Mouse (Mus musculus): Measurements from ENCODE around the gene Fam214a.

Fam214a gene

DNA sequence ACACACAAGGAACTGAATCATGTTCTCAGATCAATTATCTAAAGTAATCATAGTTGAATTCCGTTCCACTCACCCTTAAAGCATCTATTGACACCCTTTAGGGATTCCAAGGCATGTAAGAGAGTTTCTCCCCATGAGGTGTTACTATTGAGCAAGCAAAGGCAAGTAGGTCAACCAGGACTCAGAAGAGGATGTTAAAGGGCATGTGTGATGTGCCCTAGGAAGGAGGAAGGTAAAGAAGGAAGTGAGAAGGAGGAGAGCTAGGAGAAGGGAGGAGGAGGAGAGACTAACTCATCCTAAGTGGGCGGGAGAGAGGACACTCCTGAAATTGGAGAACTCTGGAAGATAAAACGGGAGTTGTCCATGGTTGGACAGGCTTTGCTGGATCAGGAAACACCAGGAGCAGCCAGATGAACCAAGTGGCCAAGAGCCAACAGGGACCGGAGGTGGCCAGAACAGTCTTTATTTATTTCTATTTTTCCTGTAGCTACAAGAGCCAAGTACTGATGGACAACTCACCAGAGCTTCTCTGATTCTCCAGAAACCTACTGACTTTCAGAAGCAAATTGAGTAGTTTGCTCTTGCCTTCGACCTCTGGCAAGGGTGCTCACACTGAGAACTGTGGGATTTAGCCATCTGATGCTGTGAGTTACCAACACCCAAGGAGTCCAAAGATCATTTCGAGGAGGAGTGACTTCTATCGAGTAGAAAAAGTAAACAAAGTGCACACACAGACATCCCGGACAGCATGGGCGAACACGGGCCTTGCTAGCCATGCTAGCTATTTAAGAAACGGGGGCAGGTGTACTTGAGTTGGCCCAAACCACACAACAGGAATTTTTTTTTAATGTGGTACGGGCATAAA, 13.8 kb upstream of the Fam214a start:
- in situ Hi-C loops (cut with MboI; ENCODE audit: low pct_unique_long_range_greater_than_20kb in 1 of 2, low sequenced_read_pairs in 2 of 2, unreplicated experiment in 1 of 2): no loop called here

- in situ Hi-C loops (cut with MboI; ENCODE audit: low pct_unique_long_range_greater_than_20kb in 1 of 2, low sequenced_read_pairs in 2 of 2, unreplicated experiment in 1 of 2): no loop called here
These were observed 5.8 kb upstream of the Fam214a start for GRCm38 (mm10) chr9:74946713-74947402.

DNA sequence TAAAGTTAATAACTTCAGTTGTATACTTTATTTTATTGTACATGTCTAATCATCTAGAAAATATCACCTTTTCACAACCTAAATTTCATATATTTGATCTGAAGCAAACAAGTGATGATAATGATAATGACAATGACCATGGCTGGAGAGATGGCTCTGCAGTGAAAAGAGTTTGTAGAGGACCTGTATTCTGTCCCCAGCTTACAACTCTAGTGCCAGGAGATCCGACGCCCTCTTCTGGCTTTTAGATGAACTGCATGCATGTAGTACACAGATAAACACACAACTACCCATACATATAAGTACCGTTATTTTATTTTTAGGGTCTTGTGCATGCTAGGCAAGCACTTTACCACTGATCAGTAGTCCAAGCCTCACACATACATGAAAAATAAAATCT, 1.2 kb upstream of the Fam214a start:
- in situ Hi-C loops (cut with MboI; ENCODE audit: low pct_unique_long_range_greater_than_20kb in 1 of 2, low sequenced_read_pairs in 2 of 2, unreplicated experiment in 1 of 2): no loop called here

GRCm38 (mm10) chr9:74952106-74952505, 578 bp upstream of the Fam214a start:
- in situ Hi-C loops (cut with MboI; ENCODE audit: low pct_unique_long_range_greater_than_20kb in 1 of 2, low sequenced_read_pairs in 2 of 2, unreplicated experiment in 1 of 2): no loop called here

DNA sequence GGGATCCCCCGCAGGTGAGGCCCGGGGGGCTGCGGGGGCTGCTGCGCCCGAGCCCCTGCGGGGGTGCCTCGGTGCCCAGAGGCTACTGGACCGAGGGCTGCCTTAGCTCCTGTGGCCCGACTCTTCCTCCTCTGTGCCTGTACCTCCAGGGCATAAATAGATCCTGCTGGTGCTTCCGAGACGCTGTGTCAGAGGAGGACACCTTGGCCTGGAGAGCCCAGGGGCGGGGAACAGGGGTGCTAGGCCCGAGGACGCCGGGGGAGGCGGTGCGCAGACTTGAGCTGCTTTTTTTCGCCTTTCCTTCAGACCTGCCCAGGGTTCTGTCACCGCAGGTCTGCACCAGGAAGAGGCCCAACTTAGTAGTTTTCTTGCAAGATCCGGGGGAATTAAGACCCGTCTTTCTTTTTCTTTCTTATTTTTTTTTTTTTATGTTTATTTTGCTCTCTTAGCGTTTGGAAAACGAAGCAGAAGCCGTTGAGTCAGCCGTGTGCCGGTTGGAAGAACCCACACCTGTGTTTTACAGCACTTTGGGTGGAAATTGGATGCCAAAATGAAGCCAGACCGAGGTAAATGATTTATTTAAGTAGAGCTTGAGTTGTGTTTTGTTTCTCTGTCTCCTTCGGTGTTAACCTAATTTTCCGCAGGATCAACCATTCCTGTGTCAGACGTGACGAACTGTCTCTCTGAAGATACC, 728 bp downstream of the Fam214a start:
- in situ Hi-C loops (cut with MboI; ENCODE audit: low pct_unique_long_range_greater_than_20kb in 1 of 2, low sequenced_read_pairs in 2 of 2, unreplicated experiment in 1 of 2): no loop called here

DNA sequence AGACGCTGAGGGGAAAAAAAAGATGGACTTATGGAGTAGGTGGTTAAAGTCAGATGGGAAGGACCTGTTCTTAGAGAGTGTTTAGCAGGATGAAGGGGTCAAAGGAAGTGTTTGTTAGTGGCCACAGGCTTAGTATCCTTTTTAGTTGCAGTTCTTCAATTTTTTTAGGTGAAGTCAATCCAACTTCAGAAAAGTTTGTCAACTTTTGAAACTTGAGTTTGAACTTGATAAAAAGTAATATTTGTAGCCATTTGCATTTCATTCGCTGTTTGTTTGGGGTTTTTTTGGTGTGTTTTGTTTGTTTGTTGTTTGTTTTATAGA, 1.2 kb downstream of the Fam214a start:
- in situ Hi-C loops (cut with MboI; ENCODE audit: low pct_unique_long_range_greater_than_20kb in 1 of 2, low sequenced_read_pairs in 2 of 2, unreplicated experiment in 1 of 2): no loop called here

DNA sequence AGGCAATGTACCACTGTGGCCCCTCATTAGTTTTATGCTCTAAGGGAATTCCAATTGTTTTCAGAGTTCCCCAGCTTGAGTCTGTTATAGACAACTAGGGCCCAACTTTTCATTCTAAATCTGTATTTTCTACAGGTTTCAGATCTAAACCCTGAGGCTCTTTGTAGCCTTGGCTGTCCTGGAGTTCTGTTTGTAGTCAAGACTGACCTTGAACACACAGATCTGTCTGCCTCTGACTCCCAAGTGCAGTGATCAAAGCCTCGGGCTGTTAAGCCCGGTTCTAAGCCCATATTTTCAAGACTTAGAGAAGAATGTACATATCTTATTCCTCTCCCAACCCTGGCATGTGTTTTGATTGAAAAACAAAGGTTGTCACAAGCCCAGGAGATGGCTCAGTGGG, 1.7 kb downstream of the Fam214a start:
- in situ Hi-C loops (cut with MboI; ENCODE audit: low pct_unique_long_range_greater_than_20kb in 1 of 2, low sequenced_read_pairs in 2 of 2, unreplicated experiment in 1 of 2): no loop called here

DNA sequence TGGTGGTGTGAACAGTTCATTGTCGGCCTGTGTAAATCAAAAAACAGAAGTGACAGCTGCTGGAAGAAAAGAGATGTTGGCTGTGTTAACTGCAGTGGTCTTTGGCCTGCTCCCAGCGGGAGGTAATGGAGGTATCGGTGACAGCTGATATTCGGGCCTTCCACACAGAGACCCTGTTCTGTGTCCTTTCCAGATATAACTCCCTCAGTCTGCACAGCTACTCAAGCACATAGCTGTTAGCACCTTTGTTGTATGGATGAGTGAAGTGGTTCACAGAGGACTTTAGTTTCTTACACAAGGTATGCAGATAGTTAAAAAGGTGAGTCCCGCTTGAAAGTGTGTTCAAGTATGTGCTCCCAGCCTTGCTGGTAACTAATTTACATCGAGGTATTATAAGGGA, 7.9 kb downstream of the Fam214a start:
- in situ Hi-C loops (cut with MboI; ENCODE audit: low pct_unique_long_range_greater_than_20kb in 1 of 2, low sequenced_read_pairs in 2 of 2, unreplicated experiment in 1 of 2): no loop called here

- in situ Hi-C loops (cut with MboI; ENCODE audit: low pct_unique_long_range_greater_than_20kb in 1 of 2, low sequenced_read_pairs in 2 of 2, unreplicated experiment in 1 of 2): no loop called here
These were observed 8.4 kb downstream of the Fam214a start for GRCm38 (mm10) chr9:74961073-74961575.

GRCm38 (mm10) chr9:74963953-74964352, 11.3 kb downstream of the Fam214a start:
- in situ Hi-C loops (cut with MboI; ENCODE audit: low pct_unique_long_range_greater_than_20kb in 1 of 2, low sequenced_read_pairs in 2 of 2, unreplicated experiment in 1 of 2): no loop called here

DNA sequence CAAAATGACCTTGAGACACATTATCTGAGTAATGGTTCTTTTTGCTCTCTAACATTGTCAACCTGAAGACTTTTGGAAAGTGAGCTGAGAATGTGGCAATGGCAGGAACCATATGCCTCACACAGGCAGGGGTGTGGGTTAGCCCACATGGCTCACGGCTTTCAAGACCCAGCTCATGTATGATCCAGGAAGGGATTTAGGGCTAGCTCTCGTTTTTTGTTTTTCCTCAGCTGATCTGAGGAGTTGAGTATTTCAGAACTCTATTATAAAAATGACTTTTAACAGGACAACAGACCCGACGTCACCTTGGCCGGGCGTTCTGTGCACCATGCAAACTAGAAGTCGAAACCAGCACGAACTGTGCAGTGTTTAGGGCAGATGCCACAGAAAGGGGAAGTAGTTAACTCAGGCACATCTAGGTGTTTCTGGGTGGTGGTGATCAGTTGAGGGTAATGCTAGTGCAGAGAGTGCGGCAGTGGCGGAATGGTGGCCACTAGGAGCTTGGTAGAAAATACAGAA, 12.2 kb downstream of the Fam214a start:
- in situ Hi-C loops (cut with MboI; ENCODE audit: low pct_unique_long_range_greater_than_20kb in 1 of 2, low sequenced_read_pairs in 2 of 2, unreplicated experiment in 1 of 2): no loop called here

DNA sequence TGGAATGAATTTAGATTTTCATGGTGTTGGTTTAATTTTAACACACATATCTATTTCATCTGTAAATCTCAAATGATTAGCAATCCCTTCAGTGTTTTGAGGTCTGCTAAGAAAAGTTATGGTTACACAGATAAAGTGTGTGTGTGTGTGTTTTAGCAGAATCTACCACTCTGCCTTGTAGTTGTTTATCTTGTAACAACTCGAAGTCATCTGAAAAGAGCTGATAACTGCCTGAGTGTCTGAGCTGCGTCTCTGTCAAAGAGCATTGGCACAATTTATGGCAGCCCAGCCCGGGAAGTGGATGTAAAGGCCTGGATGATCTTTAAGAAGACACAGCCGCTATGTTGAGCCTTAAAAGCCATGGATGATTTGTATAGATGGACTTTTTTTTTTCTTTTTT, 13.5 kb downstream of the Fam214a start:
- in situ Hi-C loops (cut with MboI; ENCODE audit: low pct_unique_long_range_greater_than_20kb in 1 of 2, low sequenced_read_pairs in 2 of 2, unreplicated experiment in 1 of 2): no loop called here

DNA sequence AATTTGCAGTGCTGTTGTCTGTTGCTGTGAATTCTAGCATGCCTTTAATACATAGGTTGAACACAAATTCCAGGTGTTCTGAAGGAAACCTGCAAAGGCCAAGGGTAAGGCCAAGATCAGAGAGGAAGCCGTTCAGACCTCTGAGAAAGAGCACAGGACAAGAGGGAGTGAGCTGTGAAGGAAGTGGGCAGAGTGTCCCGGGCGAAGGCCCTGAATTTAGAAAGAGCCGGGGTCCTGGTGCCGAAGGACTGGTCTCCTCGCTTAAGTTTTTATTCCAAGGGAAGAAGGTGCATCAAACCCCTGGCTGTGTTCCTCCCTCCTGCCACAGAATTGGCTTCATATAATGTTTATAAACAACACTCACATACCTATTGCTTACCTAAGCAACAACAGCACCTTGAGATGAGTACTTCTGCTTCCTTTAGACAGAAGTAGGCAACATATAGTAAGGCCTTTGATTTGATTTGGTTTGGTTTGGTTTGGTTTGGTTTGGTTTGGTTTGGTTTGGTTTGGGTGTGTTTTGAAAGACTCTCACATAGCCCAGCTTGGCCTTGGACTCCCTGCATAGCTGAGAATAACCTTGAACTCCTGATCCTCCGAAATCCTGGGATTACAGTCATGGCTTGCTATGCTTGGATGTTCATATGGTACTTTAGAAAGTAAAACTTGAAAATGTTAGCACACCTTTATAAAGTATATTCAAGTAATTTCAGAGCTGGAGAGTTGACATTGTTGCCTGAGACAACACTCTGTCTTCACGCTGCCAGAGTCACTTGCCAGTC, 16.2 kb downstream of the Fam214a start:
- in situ Hi-C loops (cut with MboI; ENCODE audit: low pct_unique_long_range_greater_than_20kb in 1 of 2, low sequenced_read_pairs in 2 of 2, unreplicated experiment in 1 of 2): no loop called here

DNA sequence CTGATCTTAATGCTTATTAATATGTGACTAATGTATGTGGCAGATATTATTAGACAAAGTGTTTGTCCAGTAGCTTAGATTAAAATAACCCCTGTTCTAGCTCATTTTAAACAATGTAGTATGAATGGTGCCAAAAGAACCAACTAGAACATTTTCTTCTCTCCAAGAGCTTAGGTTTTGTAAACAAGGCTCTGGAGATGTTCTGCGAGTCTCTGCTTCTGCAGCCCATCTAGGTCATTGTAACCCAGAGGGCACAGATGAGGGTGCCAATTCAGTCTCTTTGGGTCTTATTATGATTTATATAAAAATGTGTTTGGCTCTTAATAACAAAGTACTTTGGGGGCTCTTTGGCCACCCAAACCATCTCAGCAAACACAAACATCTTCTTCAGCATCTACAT, 17.9 kb downstream of the Fam214a start:
- in situ Hi-C loops (cut with MboI; ENCODE audit: low pct_unique_long_range_greater_than_20kb in 1 of 2, low sequenced_read_pairs in 2 of 2, unreplicated experiment in 1 of 2): no loop called here

DNA sequence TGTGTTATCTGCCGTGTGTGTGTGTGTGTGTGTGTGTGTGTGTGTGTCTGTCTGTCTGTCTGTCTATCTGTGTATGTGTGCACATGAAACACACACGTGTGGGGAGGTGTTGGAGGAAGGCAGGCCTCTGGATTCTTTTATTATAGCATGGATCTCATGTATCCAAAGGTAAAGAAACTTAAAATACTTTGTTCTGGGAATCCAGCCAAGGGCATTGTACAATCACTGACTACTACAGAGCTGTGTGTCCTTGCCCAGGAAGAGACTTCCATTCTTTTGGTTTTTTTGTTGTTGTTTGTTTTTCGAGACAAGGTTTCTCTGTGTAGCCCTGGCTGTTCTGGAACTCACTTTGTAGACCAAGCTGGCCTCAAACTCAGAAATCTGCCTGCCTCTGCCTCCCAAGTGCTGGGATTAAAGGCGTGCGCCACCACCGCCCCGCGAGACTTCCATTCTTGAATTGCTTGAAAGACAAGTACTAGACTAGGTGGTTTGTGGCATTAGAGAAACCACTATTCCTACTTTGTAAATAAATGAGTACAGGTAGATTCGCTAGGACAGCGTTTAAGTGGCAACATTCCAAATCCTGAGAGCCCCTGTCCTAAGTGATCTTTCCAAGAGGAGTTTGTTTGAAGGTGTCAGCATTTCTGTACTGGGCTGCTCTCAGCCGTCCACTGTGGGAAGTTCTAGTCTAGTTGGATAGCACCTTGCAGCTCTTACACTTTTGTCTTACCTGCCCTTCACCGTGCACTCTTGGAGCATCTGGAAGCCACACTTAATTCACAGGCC, 18.7 kb downstream of the Fam214a start:
- in situ Hi-C loops (cut with MboI; ENCODE audit: low pct_unique_long_range_greater_than_20kb in 1 of 2, low sequenced_read_pairs in 2 of 2, unreplicated experiment in 1 of 2): no loop called here

DNA sequence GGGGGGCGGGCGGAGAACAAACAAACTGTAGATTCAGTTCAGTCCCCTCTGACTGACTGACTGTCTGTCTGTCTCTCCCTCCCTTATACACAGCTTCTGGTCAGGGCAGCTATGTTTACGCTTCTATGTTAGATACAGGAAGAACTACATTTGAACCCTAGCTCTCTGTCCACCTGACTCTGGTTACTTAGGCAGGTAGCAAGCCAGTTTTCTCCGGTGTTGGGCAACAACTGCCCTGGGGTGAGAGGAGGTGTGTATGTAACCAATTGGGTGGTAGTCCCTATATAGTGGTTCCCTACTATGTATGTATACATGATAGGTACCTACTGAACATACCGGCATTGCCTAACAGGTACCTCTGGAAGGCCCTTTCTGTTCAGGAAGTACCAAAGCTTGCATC, 20.1 kb downstream of the Fam214a start:
- in situ Hi-C loops (cut with MboI; ENCODE audit: low pct_unique_long_range_greater_than_20kb in 1 of 2, low sequenced_read_pairs in 2 of 2, unreplicated experiment in 1 of 2): no loop called here

GRCm38 (mm10) chr9:74973154-74973553, 20.5 kb downstream of the Fam214a start:
- in situ Hi-C loops (cut with MboI; ENCODE audit: low pct_unique_long_range_greater_than_20kb in 1 of 2, low sequenced_read_pairs in 2 of 2, unreplicated experiment in 1 of 2): no loop called here

DNA sequence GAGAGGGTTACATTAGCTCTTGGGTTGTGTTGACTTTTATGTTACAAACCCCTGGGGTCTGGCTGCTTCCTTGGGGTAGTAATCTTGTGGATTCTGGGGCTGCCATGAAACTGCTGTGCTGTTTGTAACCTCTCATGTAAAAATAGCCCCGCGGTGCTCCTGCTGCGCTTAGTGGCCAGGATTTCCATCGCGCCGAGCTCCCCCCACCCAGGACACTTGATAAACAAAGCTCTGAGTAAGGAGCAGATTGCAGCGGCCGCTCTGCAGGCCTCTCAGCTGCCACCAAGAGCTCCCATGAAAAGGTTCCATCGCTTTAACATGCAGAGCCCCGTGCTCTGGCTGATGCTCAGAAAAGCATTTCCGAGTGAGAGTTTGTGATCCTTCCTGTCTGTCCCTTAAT, 22.1 kb downstream of the Fam214a start:
- in situ Hi-C loops (cut with MboI; ENCODE audit: low pct_unique_long_range_greater_than_20kb in 1 of 2, low sequenced_read_pairs in 2 of 2, unreplicated experiment in 1 of 2): no loop called here
